Mouse (Mus musculus) c-Kit-positive CD71-positive TER-119-positive erythroid progenitor cells, embryonic 14.5 days (primary cell): Measurements from ENCODE around the gene Lbp.

Experiments used
- DNase-seq: peaks from one replicate; pipeline ENCODE4 v3.0.0-alpha.2; 2013; ENCODE audit warnings: low spot score

The Lbp gene

DNA sequence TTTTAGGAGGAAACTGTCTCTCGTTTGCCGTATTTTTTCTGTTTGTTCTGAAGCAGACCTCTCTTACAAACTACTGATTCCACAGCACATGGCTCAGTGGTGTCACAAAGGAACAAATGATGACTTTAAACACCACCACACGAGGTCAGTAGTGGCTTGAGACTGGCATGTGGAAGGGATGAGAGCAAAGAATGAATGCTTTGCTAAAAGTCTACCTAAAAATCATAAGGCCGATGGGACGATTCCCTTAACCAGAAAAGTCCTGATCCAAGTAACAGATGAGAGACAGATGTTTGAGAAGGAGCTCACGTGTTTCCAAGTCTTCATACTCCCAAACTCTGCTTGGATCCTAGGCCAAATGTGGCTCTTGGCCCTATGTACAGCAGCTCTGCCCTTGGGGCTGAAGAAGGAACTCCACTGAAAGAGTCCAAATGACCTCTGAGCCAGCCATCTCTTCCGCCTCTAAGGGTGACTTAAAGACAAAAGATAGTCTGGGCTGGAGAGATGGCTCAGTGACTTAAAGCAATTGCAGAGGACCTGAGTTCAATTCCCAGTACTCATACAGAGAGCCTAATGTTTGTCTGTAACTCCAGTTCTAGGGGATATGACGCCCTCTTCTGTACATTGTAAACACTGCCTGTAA, 55.5 kb downstream of the Lbp start:
- DNase-seq = no peak

DNA sequence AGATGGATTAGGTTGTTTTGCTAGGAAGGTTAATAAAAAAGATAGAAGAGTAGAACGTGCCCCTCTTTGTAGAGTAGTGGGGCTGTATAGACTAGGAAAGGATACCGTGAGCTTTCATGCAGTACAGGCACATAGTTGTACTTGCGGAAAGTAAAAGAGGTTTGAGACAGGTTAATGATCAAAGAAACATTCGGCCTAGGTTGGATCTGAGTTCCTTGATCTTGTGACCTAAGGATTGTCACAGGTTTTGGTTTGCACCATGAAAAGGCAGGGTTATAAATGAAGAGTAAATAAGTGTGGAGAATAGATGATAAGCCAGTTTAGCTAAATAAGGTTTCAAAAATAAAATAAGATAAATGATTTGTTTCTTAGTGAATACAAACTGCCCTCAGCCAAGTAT, 57.9 kb downstream of the Lbp start:
- DNase-seq = no peak

DNA sequence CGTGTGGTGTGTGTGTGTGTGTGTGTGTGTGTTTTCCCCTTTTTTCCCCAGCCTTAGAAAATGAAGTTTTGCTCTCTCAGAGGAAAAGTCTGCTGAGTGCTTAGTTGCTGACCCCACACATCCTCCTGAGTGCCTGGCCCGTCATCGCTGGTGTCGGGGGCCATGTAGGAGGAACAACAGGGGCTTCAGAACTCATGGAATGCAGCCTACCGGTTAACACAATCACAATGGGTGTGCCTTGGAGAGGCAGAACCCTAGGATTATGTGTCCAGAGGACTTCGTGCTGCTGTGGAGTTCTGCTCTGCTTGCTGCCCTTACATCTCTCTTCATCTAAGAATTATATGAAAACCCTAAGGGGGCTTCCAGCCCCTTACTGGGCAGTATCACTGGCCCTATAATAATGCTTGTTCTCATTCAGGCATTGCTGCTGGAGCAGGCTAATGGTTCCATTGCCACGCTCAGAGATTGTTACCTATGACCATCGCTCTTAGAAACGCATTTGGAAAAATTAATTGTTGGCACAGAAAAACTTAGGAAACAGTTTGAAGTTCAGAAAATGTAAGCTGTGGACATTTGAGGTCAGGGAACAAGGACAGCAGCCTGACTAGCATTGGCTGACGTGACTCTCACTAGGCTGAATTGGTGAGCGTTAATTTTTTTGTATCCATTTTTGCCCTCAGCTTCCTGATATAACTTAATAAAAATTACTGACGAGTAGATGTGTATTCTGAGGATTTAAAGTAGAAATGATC, 59.0 kb downstream of the Lbp start:
- no peak for DNase-seq

DNA sequence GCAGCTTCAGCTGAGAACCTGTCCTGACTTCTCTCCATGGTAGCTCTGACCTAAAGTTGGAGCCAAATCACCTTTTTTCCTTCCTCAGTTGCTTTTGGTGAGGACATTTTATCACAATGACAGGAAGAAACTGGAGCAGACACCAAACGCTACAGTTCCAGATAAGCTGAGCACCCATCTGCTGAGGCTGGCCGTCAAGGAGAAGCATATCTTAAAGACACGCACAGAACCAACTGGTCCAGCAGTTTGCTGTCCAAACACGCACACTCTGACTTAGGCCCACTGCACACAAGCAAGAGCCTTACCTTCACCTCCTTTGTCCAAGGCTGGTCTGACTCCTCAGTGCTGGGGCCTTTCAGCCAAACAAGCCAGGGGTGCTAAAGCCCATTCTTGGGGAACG, 61.4 kb downstream of the Lbp start:
- no peak for DNase-seq

DNA sequence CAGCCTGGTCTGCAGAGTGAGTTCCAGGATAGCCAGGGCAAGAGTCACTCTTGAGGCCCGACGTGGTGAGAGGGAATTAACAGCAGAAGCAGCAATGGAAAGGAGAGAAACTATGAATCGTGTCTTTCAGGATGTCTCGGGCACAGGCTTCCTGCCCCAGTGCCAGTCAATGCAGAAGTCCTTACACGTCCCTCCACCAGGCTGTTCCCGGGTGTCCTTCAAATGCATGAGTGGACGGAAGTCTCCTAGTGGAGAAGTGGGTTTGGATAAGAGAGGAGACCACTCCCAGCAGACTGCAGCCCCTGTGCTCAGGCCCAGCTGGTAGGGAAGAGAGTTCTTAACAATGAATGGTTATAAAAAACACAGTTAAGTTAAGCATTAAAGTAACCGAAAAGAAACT, 62.0 kb downstream of the Lbp start:
- no peak for DNase-seq

DNA sequence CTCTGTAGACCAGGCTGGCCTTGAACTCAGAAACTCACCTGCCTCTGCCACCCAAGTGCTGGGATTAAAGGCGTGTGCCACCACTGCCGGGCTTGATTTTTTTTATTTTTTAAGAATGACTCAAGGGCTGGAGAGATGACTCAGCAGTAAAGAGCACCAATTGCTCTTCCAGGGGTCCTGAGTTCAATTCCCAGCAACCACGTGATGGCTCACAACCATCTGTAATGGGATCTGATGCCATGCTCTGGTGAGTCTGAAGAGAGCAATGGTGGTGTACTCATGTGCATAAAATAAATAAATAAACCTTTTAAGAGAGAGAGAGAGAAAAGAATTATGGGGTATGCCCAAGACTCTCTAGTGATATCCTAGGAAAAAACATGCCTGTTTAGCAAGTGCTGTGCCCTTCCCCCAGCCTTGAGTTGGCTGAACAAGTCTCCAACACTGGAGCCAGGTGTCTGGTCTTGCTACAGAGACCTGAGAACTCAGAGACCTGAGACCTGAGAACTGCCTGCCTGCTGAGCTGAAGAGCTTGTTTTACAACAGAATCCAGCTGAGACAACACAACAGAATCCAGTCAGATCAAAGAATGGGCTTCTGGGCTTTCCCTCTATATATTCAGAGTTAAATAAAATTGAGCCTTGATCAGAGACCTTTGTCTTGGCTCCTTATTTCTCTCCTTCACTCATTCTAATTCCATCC, 63.3 kb downstream of the Lbp start:
- DNase-seq = no peak

DNA sequence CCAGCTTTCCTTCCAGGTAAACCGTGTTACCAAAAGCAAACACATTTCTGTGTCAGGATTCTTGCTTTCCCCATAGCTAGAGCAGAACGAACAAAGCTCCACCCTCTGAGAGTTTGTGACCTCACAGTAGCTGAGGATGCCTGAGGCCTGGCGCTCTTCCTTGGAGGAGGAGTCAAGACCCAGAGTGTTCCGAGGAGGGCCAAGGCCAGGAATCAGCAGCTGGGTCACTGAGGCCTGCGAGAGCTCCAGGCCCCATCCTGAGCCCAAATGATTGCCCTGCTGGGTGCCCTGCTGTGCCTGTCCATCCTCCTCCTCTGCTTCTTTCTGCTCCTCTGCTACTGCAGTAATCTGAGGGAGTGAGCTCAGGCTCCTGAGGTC, 63.9 kb downstream of the Lbp start:
- no peak for DNase-seq

DNA sequence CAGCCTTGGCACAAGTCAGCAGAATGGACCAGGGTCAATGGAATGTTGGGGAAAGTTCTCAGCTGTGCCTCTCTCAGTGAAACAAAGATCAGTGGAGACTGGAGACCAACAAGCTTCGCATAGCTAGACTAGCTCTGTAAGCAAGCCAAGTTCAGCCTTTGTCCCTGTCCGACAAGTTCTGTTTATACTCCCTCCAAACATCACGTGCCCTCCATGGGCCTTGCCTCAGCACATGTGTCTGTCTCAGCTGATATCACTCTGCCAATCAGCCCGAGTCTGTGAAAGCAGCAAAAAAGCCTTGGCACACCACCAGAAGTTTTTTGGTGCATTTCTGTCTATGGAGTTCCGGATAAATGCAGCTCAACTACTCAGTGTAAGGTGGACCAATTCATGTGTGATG, 66.8 kb downstream of the Lbp start:
- DNase-seq = no peak

DNA sequence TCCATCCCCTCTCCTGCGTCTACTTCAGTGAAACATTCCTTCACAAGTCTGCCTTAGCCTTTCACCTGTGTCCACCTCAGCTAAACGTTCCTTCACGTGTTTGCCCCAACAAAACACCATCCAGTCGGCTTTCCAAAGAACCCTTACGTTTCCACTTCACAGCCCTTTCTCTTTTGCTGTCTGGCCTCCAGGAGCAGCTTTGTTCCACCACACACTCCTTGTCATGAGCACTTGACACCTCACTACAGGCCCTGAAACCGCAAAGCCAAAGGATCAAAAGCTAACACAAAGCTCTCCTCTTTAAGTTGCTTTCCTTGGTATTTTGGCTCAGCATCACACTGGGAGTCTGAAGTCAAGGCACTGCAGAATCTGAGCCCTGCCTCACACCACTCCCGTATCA, 67.2 kb downstream of the Lbp start:
- no peak for DNase-seq

DNA sequence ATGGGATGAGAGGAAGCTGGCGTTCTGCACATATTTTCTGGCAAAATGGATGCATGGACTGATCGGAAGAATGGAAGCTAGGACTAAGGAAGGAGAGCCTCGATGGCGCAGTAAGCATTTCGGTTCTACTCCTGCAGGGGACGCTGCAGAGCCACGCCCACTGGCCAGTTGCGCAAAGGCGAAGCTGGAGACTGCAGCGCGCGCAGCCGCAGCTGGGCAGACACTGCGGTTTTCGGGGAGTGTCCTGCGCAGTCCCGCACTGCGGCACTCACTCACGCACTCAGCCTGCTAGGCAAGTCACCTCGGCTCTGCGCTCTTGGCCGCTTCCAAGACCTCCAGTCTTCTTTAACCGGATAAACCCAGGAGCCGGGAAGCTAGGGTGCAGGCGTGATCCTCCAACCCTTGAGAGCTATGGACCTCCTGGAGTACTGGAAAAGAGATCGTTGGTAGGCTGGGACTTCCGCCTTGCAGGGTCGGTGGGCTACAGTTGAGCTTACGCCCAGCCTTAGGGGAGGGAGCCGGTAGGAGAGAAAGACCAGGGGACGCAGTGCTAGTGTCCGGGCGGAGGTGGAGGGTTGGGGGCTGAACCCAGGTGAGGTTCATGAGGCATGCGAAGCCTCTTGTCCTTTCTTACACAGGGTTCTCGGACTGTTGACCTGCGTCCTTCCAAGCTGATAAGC, 69.3 kb downstream of the Lbp start, which contains the start of gene Snhg11:
Gene Snhg11, plus strand, starts transcription at position 196 of the 680 bp plus-strand sequence.
- no peak for DNase-seq

DNA sequence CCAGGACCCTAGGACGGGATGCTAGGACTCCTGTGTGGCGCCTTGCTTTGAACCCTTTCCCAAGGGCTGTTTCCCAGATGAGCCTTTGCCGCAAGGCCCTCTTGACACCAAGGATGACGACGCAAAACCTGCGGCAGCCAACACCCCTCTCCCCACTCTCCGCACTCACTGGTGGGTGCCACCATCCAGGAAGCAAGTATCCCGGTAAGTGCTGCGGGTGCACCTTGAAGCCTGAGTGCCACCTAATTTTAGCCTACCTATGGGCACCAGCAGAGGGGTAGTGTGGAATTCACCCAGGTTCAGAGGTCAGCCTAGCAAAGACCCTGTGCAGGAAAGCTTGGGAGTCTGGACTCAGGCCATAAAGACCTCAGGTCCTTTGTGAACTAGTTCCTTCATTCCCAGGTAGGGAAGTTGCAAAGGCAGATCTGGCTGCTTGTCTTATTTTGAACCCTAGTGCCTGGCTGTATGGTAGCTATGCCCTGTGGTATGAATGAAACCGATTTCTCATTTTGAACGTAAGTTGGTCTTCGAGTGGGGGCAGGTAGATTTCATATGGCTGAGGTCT, 69.9 kb downstream of the Lbp start:
- no peak for DNase-seq

DNA sequence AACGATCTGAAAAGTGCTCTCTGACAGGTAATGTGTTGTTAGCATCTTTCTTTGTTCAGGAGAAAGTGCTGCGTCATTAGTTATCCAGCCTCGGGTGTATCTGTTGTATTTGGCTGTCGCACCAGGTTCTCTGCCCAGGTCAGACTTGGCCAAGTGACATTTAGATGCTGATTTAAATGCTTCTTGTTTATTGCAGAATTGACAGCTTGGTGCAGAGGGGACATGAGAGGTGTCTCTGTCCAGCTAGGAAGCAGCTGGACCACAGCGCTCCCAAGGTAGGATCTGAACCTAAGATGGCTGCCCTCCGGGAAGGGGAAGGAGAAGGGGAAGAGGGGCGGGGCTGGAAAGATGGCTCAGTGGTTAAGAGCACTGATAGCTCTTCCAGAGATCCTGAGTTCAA, 70.5 kb downstream of the Lbp start:
- DNase-seq = no peak

DNA sequence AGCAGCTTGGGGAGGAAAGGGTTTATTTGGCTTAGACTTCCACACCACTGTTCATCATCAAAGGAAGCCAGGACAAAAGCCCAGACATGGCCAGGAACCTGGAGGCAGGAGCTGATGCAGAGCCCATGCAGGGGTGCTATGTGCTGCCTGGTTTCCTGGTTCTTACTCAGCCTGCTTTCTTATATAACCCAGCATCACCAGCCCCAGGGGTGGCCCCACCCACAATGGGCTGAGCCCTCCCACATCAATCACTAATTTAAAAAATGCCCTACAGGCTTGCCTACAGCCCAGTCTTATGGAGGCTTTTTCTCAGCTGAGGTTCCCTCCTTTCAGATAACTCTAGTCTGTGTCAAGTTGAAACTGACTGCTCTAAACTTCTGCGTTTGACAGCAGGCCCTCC, 71.5 kb downstream of the Lbp start:
- no peak for DNase-seq

DNA sequence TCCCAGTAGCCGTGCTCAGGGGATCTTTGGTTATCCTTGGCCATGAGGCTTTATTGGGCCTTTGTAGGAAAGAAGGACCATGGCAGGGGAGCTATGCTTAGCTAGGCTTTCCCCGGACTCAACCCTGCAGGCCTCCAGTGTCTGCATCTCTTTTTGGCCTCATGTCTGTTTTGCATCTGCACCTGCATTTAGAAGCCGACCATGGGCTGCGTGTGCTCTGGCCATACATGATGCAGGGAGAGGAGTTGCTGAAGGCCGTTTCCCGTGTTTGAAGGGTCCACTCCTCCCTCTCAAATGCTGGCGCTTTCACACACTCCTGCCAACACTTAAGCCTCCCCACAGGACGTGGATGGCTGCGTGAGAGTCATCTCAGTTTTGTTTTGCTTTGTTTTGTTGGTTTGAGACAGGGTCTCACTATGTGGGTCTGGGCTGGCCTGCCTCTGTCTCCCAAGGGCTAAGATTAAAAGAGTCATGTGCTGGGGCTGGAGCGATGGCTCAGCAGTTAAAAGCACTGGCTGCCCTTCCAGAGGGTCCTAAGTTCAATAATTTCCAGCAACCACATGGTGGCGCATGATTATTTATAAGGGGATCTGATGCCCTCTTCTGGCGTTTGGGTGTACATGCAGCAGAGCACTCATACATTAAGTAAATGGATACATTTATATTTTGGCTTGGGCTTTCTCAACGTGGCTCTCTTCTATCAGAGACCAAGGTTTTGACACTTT, 73.2 kb downstream of the Lbp start:
- DNase-seq = peak; percentile 76
